Mouse (Mus musculus): ENCODE results near the gene Gm28308. TPM values are rescaled to one million over a fixed set of nuclear protein-coding genes. Genes with fewer than 3 reads are reported as not detected.

Gm28308 gene
- polyA plus RNA-seq, 1 experiment from 2014 or later: 0.42 TPM

Other genes with a start within 250 kb of the Gm28308 start
- gene Skap2, start 200.8 kb downstream of the Gm28308 start, polyA plus RNA-seq (2014; fragmentation: Illumina TruSeq; extraction: RNeasy Lipid Tissue Mini Kit (QIAGEN cat#74804); ENCODE audit: insufficient read depth, low read depth, low replicate concordance): 57.1 TPM
- 1.4 TPM for gene Hoxa1, start 55.0 kb downstream of the Gm28308 start, polyA plus RNA-seq (2014; fragmentation: Illumina TruSeq; extraction: RNeasy Lipid Tissue Mini Kit (QIAGEN cat#74804); ENCODE audit: insufficient read depth, low read depth, low replicate concordance)
- 3.1 TPM for gene Hoxa2, start 48.5 kb downstream of the Gm28308 start, polyA plus RNA-seq (2014; fragmentation: Illumina TruSeq; extraction: RNeasy Lipid Tissue Mini Kit (QIAGEN cat#74804); ENCODE audit: insufficient read depth, low read depth, low replicate concordance)
- 0.45 TPM for gene 5730596B20Rik, start 35.8 kb downstream of the Gm28308 start, polyA plus RNA-seq (2014; fragmentation: Illumina TruSeq; extraction: RNeasy Lipid Tissue Mini Kit (QIAGEN cat#74804); ENCODE audit: insufficient read depth, low read depth, low replicate concordance)
- gene Hoxa4, start 21.6 kb downstream of the Gm28308 start, polyA plus RNA-seq (2014; fragmentation: Illumina TruSeq; extraction: RNeasy Lipid Tissue Mini Kit (QIAGEN cat#74804); ENCODE audit: insufficient read depth, low read depth, low replicate concordance): 5.2 TPM
- gene Hoxa5, start 8.8 kb downstream of the Gm28308 start, polyA plus RNA-seq (2014; fragmentation: Illumina TruSeq; extraction: RNeasy Lipid Tissue Mini Kit (QIAGEN cat#74804); ENCODE audit: insufficient read depth, low read depth, low replicate concordance): 27.9 TPM
- not detected for gene Hoxa6, start 4.6 kb downstream of the Gm28308 start, polyA plus RNA-seq (2014; fragmentation: Illumina TruSeq; extraction: RNeasy Lipid Tissue Mini Kit (QIAGEN cat#74804); ENCODE audit: insufficient read depth, low read depth, low replicate concordance)
- 4.2 TPM for gene Hoxa3, start within 50 bp of the Gm28308 start, polyA plus RNA-seq (2014; fragmentation: Illumina TruSeq; extraction: RNeasy Lipid Tissue Mini Kit (QIAGEN cat#74804); ENCODE audit: insufficient read depth, low read depth, low replicate concordance)
- gene Hoxa7, start 8.5 kb upstream of the Gm28308 start, polyA plus RNA-seq (2014; fragmentation: Illumina TruSeq; extraction: RNeasy Lipid Tissue Mini Kit (QIAGEN cat#74804); ENCODE audit: insufficient read depth, low read depth, low replicate concordance): 5.9 TPM
- not detected for gene Hoxa9, start 17.8 kb upstream of the Gm28308 start, polyA plus RNA-seq (2014; fragmentation: Illumina TruSeq; extraction: RNeasy Lipid Tissue Mini Kit (QIAGEN cat#74804); ENCODE audit: insufficient read depth, low read depth, low replicate concordance)
- gene Hoxa10, start 27.5 kb upstream of the Gm28308 start, polyA plus RNA-seq (2014; fragmentation: Illumina TruSeq; extraction: RNeasy Lipid Tissue Mini Kit (QIAGEN cat#74804); ENCODE audit: insufficient read depth, low read depth, low replicate concordance): not detected
- gene Hoxa11, start 32.5 kb upstream of the Gm28308 start, polyA plus RNA-seq (2014; fragmentation: Illumina TruSeq; extraction: RNeasy Lipid Tissue Mini Kit (QIAGEN cat#74804); ENCODE audit: insufficient read depth, low read depth, low replicate concordance): not detected
- gene Hoxa13, start 47.5 kb upstream of the Gm28308 start, polyA plus RNA-seq (2014; fragmentation: Illumina TruSeq; extraction: RNeasy Lipid Tissue Mini Kit (QIAGEN cat#74804); ENCODE audit: insufficient read depth, low read depth, low replicate concordance): not detected
- not detected for gene Evx1, start 100.2 kb upstream of the Gm28308 start, polyA plus RNA-seq (2014; fragmentation: Illumina TruSeq; extraction: RNeasy Lipid Tissue Mini Kit (QIAGEN cat#74804); ENCODE audit: insufficient read depth, low read depth, low replicate concordance)